Mouse (Mus musculus): ENCODE measurements around the gene Crnn.
A peak's percentile ranks its signal among the peaks of the same experiment; 100 is the strongest.

Gene Crnn

GRCm38 (mm10) chr3:93144510-93145051, at the start of gene Crnn:
Gene Crnn, plus strand, starts transcription at chr3:93144787.
- DNase-seq: no peak

- DNase-seq: no peak
Measured at GRCm38 (mm10) chr3:93096447-93096846, 48.1 kb upstream of the Crnn start.

GRCm38 (mm10) chr3:93111668-93112067, 32.9 kb upstream of the Crnn start:
- DNase-seq: no peak

- DNase-seq: no peak
Measured at GRCm38 (mm10) chr3:93114481-93114880, 30.1 kb upstream of the Crnn start.

- no peak for DNase-seq
Measured at GRCm38 (mm10) chr3:93119101-93119500, 25.5 kb upstream of the Crnn start.

GRCm38 (mm10) chr3:93128052-93128451, 16.5 kb upstream of the Crnn start:
- DNase-seq: no peak

- DNase-seq: no peak
Measured at GRCm38 (mm10) chr3:93129076-93129475, 15.5 kb upstream of the Crnn start.

GRCm38 (mm10) chr3:93130460-93130859, 14.1 kb upstream of the Crnn start:
- peak; percentile 63 for DNase-seq

- DNase-seq: no peak
Measured at GRCm38 (mm10) chr3:93162502-93162901, 17.9 kb downstream of the Crnn start.

GRCm38 (mm10) chr3:93162996-93163592, 18.5 kb downstream of the Crnn start:
- DNase-seq: no peak

- DNase-seq: no peak
Measured at GRCm38 (mm10) chr3:93180856-93181255, 36.3 kb downstream of the Crnn start.

- DNase-seq: no peak
Measured at GRCm38 (mm10) chr3:93196978-93197377, 52.4 kb downstream of the Crnn start, which contains the start of gene Flg2. Gene Flg2, plus strand, starts transcription at chr3:93197278.
